In the genomic region with DNA sequence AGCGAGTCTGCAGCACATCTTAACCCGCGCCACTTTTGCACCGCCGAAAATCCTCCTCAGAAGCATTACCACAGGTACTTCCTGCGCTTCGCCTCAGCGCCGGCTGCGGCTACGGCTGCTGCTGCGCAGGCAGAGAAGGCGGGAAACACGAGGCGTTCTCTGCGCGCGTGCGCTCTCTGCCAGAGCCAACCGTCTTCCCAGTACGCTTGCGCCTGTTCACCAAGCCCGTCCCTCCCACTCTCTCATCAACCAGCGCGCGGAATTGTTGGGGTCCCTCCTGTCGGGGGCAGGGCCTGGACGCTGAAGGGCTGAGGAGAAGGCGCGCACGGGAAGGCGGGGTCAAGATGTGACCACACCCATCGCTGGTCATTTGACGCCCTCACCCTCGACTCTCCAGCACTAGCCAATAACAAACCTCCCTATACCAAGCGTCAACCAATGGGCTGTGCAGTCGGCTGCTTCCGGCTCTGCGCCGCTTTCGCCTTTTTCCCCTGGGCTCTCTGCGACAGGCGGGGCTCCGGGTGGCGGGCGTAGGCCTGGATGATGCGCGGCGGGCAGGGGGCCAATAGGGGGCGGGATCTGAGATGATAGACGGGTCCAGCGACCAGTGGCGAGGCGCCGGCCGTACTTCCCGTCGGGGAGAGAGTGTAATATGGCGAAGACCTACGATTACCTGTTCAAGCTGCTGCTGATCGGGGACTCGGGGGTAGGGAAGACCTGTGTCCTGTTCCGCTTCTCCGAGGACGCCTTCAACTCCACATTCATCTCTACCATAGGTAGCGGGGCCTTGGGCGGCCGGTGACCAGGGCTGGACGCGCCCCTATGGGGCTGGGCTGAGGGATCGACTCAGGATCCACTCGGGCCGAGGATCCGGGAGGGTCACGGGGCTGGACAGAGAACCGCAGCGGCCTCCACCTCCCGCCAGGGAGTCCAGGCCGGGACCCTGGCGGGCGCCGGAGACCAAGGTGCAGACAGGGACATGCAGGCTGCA, we compare ENCODE assay signal across 8 mouse cellular contexts. TPM values are rescaled to one million over a fixed set of nuclear protein-coding genes. Genes with fewer than 3 reads are reported as not detected.
DNase-seq lines count a peak whose midpoint lies in the region; ATAC-seq and TF ChIP-seq lines count a peak whose summit lies in the region.

A gene (plus strand): TSS at position 494 of the 991 bp plus-strand sequence.

- H3K27ac ChIP-seq in CH12.LX (ENCODE audit: insufficient read depth, low read depth), result peak within 1 kb of the TSS; percentile 82
- H3K27ac ChIP-seq in forebrain, embryonic 11.5 days (ENCODE audit: low read depth, low read length), result peak within 1 kb of the TSS; percentile 62; the same call in 1 of the 2 replicates
- peak within 1 kb of the TSS; percentile 91 for H3K27ac ChIP-seq in heart, embryonic 16.5 days (ENCODE audit: low read length)
- peak within 1 kb of the TSS; percentile 90 for H3K27ac ChIP-seq in liver, embryonic 15.5 days (replicated peaks)
- peak within 1 kb of the TSS; percentile 43; the same call in 1 of the 2 replicates for H3K27ac ChIP-seq in neural tube, embryonic 12.5 days

- peak within 1 kb of the TSS; percentile 87 to 98 (median 95) for H3K4me3 ChIP-seq in CH12.LX (replicated peaks in 1 of 3; ENCODE audit: low read depth in 2 of 3, low read length in 2 of 3, poor library complexity in 1 of 3)
- H3K4me3 ChIP-seq in forebrain, embryonic 11.5 days (ENCODE audit: low read depth, low read length), result peak within 1 kb of the TSS; percentile 87
- H3K4me3 ChIP-seq in heart, embryonic 16.5 days (ENCODE audit: low read length), result peak within 1 kb of the TSS; percentile 100
- H3K4me3 ChIP-seq in liver, embryonic 15.5 days (replicated peaks), result peak within 1 kb of the TSS; percentile 81
- peak within 1 kb of the TSS; percentile 90 for H3K4me3 ChIP-seq in neural tube, embryonic 12.5 days

- H3K4me2 ChIP-seq in CH12.LX (ENCODE audit: insufficient read depth, low read depth, poor library complexity, severe bottlenecking), result peak within 1 kb of the TSS; percentile 82
- peak within 1 kb of the TSS; percentile 80 for H3K4me2 ChIP-seq in forebrain, embryonic 11.5 days (ENCODE audit: low read depth, low read length, severe bottlenecking)
- peak within 1 kb of the TSS; percentile 95 for H3K4me2 ChIP-seq in heart, embryonic 16.5 days (ENCODE audit: low read depth, low read length)
- peak within 1 kb of the TSS; percentile 92 for H3K4me2 ChIP-seq in liver, embryonic 15.5 days
- H3K4me2 ChIP-seq in neural tube, embryonic 12.5 days (replicated peaks), result peak within 1 kb of the TSS; percentile 82

- ATAC-seq in forebrain, embryonic 11.5 days (replicated peaks; ENCODE audit: low FRiP score), result peak; percentile 99
- ATAC-seq in heart, embryonic 16.5 days (replicated peaks; ENCODE audit: extremely low read depth, insufficient read depth, low FRiP score), result peak; percentile 97
- peak; percentile 98 for ATAC-seq in liver, embryonic 15.5 days (ENCODE audit: insufficient read depth)
- ATAC-seq in neural tube, embryonic 12.5 days (ENCODE audit: low FRiP score, low read depth), result peak; percentile 99

- TF ChIP-seq POLR2A in CH12.LX (IDR thresholded peaks at IDR 0.05; ENCODE audit: low read depth, low read length), result peak; percentile 78

- TF ChIP-seq RAD21 in CH12.LX (IDR thresholded peaks at IDR 0.05; ENCODE audit: low read depth, low read length), result no peak

- peaks cover 18 to 47% of the 10 kb centered on the region in 2 experiments for H3K4me1 ChIP-seq in CH12.LX (ENCODE audit: control insufficient read depth in 1 of 2, insufficient read depth in 2 of 2)
- peaks cover 9% of the 10 kb centered on the region; the same call in 1 of the 2 replicates for H3K4me1 ChIP-seq in forebrain, embryonic 11.5 days (replicated peaks; ENCODE audit: control insufficient read depth, insufficient read depth, low read length)
- peaks cover 22% of the 10 kb centered on the region for H3K4me1 ChIP-seq in heart, embryonic 16.5 days (ENCODE audit: control insufficient read depth, insufficient read depth, low read length)
- peaks cover 64% of the 10 kb centered on the region for H3K4me1 ChIP-seq in liver, embryonic 15.5 days (replicated peaks)
- H3K4me1 ChIP-seq in neural tube, embryonic 12.5 days, result peaks cover 12% of the 10 kb centered on the region

- peak; percentile 100 for DNase-seq in CH12.LX (ENCODE audit: extremely low read depth)
- DNase-seq in c-Kit-positive CD71-positive TER-119-negative erythroid progenitor cells, embryonic 14.5 days (ENCODE audit: low read depth), result peak; percentile 98
- peak; percentile 100 for DNase-seq in forebrain, embryonic 11.5 days (ENCODE audit: low spot score)
- DNase-seq in kidney, postnatal 36 days, result peak; percentile 99 to 100
- peak; percentile 100 for DNase-seq in telencephalon, adult 2 months (ENCODE audit: low read depth, low spot score)

- peak within 1 kb of the TSS; percentile 85 for H3K9ac ChIP-seq in CH12.LX (ENCODE audit: insufficient read depth, low read depth)
- H3K9ac ChIP-seq in forebrain, embryonic 11.5 days (ENCODE audit: low read length), result peak within 1 kb of the TSS; percentile 88
- peak within 1 kb of the TSS; percentile 98 for H3K9ac ChIP-seq in heart, embryonic 16.5 days (ENCODE audit: low read length)
- H3K9ac ChIP-seq in liver, embryonic 15.5 days, result peak within 1 kb of the TSS; percentile 88
- peak within 1 kb of the TSS; percentile 93 for H3K9ac ChIP-seq in neural tube, embryonic 12.5 days

- in situ Hi-C loops in CH12.LX (cut with MboI; ENCODE audit: low pct_ligation_motif_present, low pct_unique_long_range_greater_than_20kb, low sequenced_read_pairs), result no loop called here

- peaks cover 76% of the 10 kb centered on the region for H3K79me2 ChIP-seq in CH12.LX (replicated peaks; ENCODE audit: control insufficient read depth, extremely low read depth, insufficient read depth, poor library complexity, severe bottlenecking)

- peaks cover 18 to 53% of the 10 kb centered on the region in 2 experiments for H3K36me3 ChIP-seq in CH12.LX (replicated peaks in 1 of 2; ENCODE audit: control insufficient read depth in 1 of 2, insufficient read depth in 1 of 2, low read length in 1 of 2)
- no peaks in the 10 kb centered on the region for H3K36me3 ChIP-seq in forebrain, embryonic 11.5 days (ENCODE audit: control insufficient read depth, insufficient read depth, low read length)
- H3K36me3 ChIP-seq in heart, embryonic 16.5 days (ENCODE audit: control insufficient read depth, insufficient read depth), result peaks cover 9% of the 10 kb centered on the region; the same call in 1 of the 2 replicates
- peaks cover 27% of the 10 kb centered on the region for H3K36me3 ChIP-seq in liver, embryonic 15.5 days (replicated peaks)
- peaks cover 5% of the 10 kb centered on the region for H3K36me3 ChIP-seq in neural tube, embryonic 12.5 days

- no peak for TF ChIP-seq EP300 in CH12.LX (IDR thresholded peaks at IDR 0.05; ENCODE audit: low read length)

- TF ChIP-seq CTCF in CH12.LX (conservative IDR thresholded peaks at IDR 0.05 in 1 of 2, IDR thresholded peaks at IDR 0.05 in 1 of 2; ENCODE audit: low read depth in 2 of 2, low read length in 2 of 2), result no peak

- WGBS in forebrain, embryonic 11.5 days, result 1% methylated on average over 81 of the region's 82 CpGs
- under 1% methylated on average over 82 of the region's 82 CpGs for WGBS in heart, embryonic 16.5 days
- under 1% methylated on average over 82 of the region's 82 CpGs for WGBS in liver, embryonic 15.5 days (ENCODE audit: insufficient replicate concordance)
- under 1% methylated on average over 82 of the region's 82 CpGs for WGBS in neural tube, embryonic 12.5 days

- H3K27me3 ChIP-seq in CH12.LX (replicated peaks), result no peaks in the 10 kb centered on the region
- no peaks in the 10 kb centered on the region for H3K27me3 ChIP-seq in forebrain, embryonic 11.5 days (ENCODE audit: control insufficient read depth, insufficient read depth, low read length)
- no peaks in the 10 kb centered on the region for H3K27me3 ChIP-seq in heart, embryonic 16.5 days (ENCODE audit: control insufficient read depth, insufficient read depth, low read length)
- no peaks in the 10 kb centered on the region for H3K27me3 ChIP-seq in liver, embryonic 15.5 days
- H3K27me3 ChIP-seq in neural tube, embryonic 12.5 days (replicated peaks), result no peaks in the 10 kb centered on the region

- dilution Hi-C loops in CH12.LX (cut with MboI; ENCODE audit: extremely low pct_ligation_motif_present, extremely low pct_unique_long_range_greater_than_20kb, low sequenced_read_pairs), result no loop called here

- H3K9me3 ChIP-seq in CH12.LX (replicated peaks; ENCODE audit: low read length), result no peaks in the 10 kb centered on the region
- no peaks in the 10 kb centered on the region; the same call in 1 of the 2 replicates for H3K9me3 ChIP-seq in forebrain, embryonic 11.5 days (ENCODE audit: control insufficient read depth, low read length)
- no peaks in the 10 kb centered on the region for H3K9me3 ChIP-seq in heart, embryonic 16.5 days (replicated peaks; ENCODE audit: control insufficient read depth, low read length)
- H3K9me3 ChIP-seq in liver, embryonic 15.5 days (replicated peaks), result no peaks in the 10 kb centered on the region
- H3K9me3 ChIP-seq in neural tube, embryonic 12.5 days, result no peaks in the 10 kb centered on the region

TF ChIP-seq in CH12.LX, 34 proteins besides CTCF, POLR2A, EP300 and RAD21 (continues in another document):
- TF ChIP-seq MEF2A (IDR thresholded peaks at IDR 0.05; ENCODE audit: borderline replicate concordance, low read depth, low read length) (peak; percentile 17; the same call in 1 of the 2 replicates), BHLHE40 (IDR thresholded peaks at IDR 0.05; ENCODE audit: low read depth, low read length) (peak; percentile 59), ZNF384 (IDR thresholded peaks at IDR 0.05; ENCODE audit: low read depth, low read length) (no peak), CHD2 (IDR thresholded peaks at IDR 0.05; ENCODE audit: low read length) (peak; percentile 80), RCOR1 (conservative IDR thresholded peaks at IDR 0.05; ENCODE audit: low read depth, low read length) (no peak), MAFK (IDR thresholded peaks at IDR 0.05; ENCODE audit: insufficient replicate concordance, low read length) (no peak), ETS1 (conservative IDR thresholded peaks at IDR 0.05; ENCODE audit: low read depth, low read length) (peak; percentile 43; the same call in 1 of the 2 replicates), USF2 (conservative IDR thresholded peaks at IDR 0.05; ENCODE audit: low read depth, low read length) (no peak; the same call in 1 of the 2 replicates), NRF1 (IDR thresholded peaks at IDR 0.05; ENCODE audit: low read depth, low read length) (peak; percentile 91), POLR2AphosphoS2 (IDR thresholded peaks at IDR 0.05; ENCODE audit: low read depth, low read length) (peak; percentile 54; the same call in 1 of the 2 replicates)

RNA-seq across cellular contexts. Expression of the gene that starts here (rescaled TPM):
- total RNA-seq in CH12.LX (2012; rRNA removed), result 102 and 113 TPM in 2 replicates
- 165 and 190 TPM in 2 replicates for total RNA-seq in CH12.LX (2014; rRNA removed)
- polyA plus RNA-seq in CH12.LX (2012; ENCODE audit: insufficient read length, low read depth), result 136 and 186 TPM in 2 replicates
- 90.5 and 110 TPM in 2 replicates for polyA plus RNA-seq in forebrain, embryonic 11.5 days (2014; fragmentation: Nextera tagmentation; extraction: Ambion mirVana)
- polyA plus RNA-seq in heart, embryonic 16.5 days (2015; fragmentation: Nextera tagmentation; extraction: Ambion mirVana), result 77.4 and 101 TPM in 2 replicates
- 66.4 and 69.7 TPM in 2 replicates for polyA plus RNA-seq in liver, embryonic 15.5 days (2015; fragmentation: Nextera tagmentation; extraction: Ambion mirVana)
- 113 and 114 TPM in 2 replicates for polyA plus RNA-seq in neural tube, embryonic 12.5 days (2016; fragmentation: Nextera tagmentation; extraction: Ambion mirVana)

Comparison
In these comparisons a context has a peak if more than half of its experiments do, and no peak if none do; other contexts are left out.
1. Peak in every context shown above with its lines: DNase-seq, ATAC-seq, H3K4me3 ChIP-seq and H3K27ac ChIP-seq.